Mouse (Mus musculus) left cerebral cortex, adult 2 months (tissue): ENCODE data around the gene Gba. TPM values are rescaled to one million over a fixed set of nuclear protein-coding genes. Genes with fewer than 3 reads are reported as not detected.

Experiments used
- DNase-seq, 2 experiments: peaks; one replicate each; pipeline ENCODE4 v3.0.0; 2021 to 2022; ENCODE audit warnings: low spot score in 2 of 2, mixed read lengths in 1 of 2; ENCODE audit errors: extremely low spot score in 1 of 2
- H3K27ac ChIP-seq: fragments of 200-600 bp; 2 replicates; pipeline ENCODE4 v1.8.1; 2022
- H3K4me3 ChIP-seq: fragments of 200-600 bp; 2 replicates; pipeline ENCODE4 v1.8.1; 2022
- CTCF ChIP-seq: fragments of 200-600 bp; IDR thresholded peaks from 2 replicates; pipeline ENCODE4 v1.8.1; 2022; ENCODE audit warnings: antibody characterized with exemption, mild to moderate bottlenecking, moderate library complexity
- intact Hi-C: fragments of 180-260 bp; cut with DNase I; formaldehyde crosslinking; loops from one replicate; pipeline ENCODE4 v1.15.1; 2025
- total RNA-seq, 2 experiments: library from RNA; stranded (reverse); gene quantifications; 2 replicates each; pipeline ENCODE4 v1.2.3; 2021

Gba gene
- total RNA-seq, 2 experiments from 2014 or later, result 64.9 to 66.8 TPM

DNA sequence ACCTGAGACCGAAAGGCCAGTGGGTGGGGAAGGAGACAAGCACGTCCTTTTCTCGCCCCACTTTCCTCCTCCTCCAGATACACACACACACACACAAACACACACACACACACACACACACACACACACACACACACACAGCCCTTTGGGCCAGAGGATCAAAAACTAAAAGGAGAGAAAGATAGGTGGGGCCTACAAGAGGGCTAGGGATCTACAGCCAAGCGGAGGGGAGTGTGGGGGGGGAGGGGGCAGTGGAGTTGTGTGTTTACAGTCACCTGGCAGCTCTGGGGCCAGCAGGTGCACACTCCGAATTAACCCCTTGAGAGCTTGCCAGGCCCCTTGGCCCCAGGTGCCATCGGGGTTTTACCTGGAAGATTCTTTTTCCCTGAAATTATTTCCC is 29.9 kb downstream of the Gba start:
- DNase-seq, result no peak
- H3K4me3 ChIP-seq, result no peak overlapping the region
- no peak for TF ChIP-seq CTCF
- H3K27ac ChIP-seq, result no peak overlapping the region
- intact Hi-C loops, result no loop called here

DNA sequence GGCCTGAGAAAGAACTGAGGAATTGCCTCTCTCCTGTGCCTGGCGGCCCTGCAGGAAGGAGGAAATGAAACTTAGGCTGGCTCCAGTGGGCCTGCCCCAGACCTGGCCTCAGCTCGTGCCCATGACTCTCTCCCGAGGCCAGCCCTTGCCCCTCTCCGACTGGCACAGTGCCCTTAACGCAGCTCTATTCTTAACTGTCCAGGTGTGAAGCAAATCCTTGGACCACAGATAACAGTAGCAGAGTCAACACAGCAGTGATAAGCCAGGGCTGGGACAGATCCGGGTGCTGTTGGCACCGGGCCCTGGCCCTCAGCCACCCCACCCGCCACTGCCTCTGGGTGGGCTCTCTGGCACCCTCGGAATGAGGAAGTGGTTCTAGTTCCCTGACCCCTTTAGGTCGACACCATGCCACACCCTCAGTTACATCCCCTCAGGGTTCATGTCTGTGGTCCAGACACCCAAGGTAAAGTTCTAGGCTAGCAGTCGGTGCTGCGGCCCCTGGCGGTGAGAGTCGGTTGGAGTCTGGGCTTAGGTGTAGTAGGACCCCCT is 30.9 kb downstream of the Gba start:
- no peak for TF ChIP-seq CTCF
- no peak overlapping the region for H3K27ac ChIP-seq
- DNase-seq, result no peak
- intact Hi-C loops, result no loop called here
- H3K4me3 ChIP-seq, result no peak overlapping the region

DNA sequence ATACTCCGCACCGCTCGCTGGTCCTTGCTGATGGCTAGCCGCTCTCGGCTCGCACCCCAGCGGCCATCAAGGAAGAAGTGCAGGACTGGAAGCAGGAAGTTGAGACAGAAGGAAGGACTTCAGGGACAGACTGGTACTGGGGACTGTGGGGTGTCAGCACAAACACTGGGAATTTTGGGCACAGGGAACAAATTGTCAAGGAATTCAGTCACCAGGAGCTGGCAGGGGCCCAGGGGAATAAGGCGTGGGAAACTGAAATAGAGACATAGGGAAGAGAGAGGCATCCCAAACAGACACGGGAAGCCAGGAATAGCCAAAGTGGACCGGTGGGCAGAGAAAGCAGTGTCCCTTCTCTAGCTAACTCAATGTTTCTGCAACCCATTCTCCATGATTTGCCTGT is 33.8 kb downstream of the Gba start:
- no peak for TF ChIP-seq CTCF
- H3K4me3 ChIP-seq, result no peak overlapping the region
- no peak for DNase-seq
- intact Hi-C loops, result no loop called here
- no peak overlapping the region for H3K27ac ChIP-seq

- no peak for TF ChIP-seq CTCF
- DNase-seq, result no peak
- H3K4me3 ChIP-seq, result no peak overlapping the region
- H3K27ac ChIP-seq, result no peak overlapping the region
- intact Hi-C loops, result no loop called here
These were observed 35.0 kb downstream of the Gba start for GRCm38 (mm10) chr3:89237682-89238081.

- peak overlapping the region; percentile 15; the same call in 1 of the 2 replicates for H3K27ac ChIP-seq
- TF ChIP-seq CTCF, result no peak
- intact Hi-C loops, result no loop called here
- H3K4me3 ChIP-seq, result no peak overlapping the region
- DNase-seq, result no peak
These were observed 35.8 kb downstream of the Gba start for GRCm38 (mm10) chr3:89238494-89238893.

DNA sequence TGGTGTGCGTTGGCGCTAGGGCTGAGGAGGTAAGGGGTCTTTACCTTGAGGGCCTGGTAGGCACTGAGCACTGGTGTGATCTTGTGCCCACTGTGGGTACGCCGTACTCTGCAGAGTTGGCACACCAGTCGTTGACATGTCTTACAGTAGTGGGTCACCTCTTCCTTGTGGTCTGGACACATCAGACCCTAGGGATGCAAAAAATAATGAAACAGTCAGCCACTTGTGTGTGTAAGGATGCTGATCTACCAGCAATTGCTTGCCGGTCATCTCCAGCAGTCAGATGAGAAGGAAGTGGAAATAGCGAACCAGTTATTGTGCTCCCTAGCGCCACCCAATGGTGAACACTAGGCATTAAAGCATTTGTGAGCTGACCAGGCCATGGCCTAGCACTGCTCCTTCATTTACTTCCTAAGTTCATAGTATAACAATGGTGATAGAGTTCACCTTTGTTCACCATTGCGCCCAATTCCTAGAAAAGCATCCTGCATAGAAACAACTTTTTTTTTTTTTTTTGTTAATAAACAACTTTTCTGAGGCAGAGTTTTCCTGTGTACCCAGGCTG is 39.7 kb downstream of the Gba start:
- Histone ChIP-seq H3K27ac (no peak overlapping the region), H3K4me3 (no peak overlapping the region; the same call in 1 of the 2 replicates)
- DNase-seq, result peak in 1 of 2 experiments; percentile 58
- intact Hi-C loops, result loop anchor here (2.0 kb wide), 1 partner anchor 14 kb away; the partner anchor contains the start of gene Muc1
- peak; percentile 81 for TF ChIP-seq CTCF

GRCm38 (mm10) chr3:89243609-89244008 is 40.9 kb downstream of the Gba start:
- Histone ChIP-seq H3K27ac (peak overlapping the region; percentile 96), H3K4me3 (peak overlapping the region; percentile 58)
- intact Hi-C loops, result loop anchor here (2.0 kb wide), 1 partner anchor 15 kb away; the partner anchor contains the start of gene Muc1
- TF ChIP-seq CTCF, result peak; percentile 39
- DNase-seq, result peak in 1 of 2 experiments; percentile 58

GRCm38 (mm10) chr3:89244158-89244981 is 41.6 kb downstream of the Gba start:
- intact Hi-C loops, result no loop called here
- peak; percentile 36 for TF ChIP-seq CTCF
- DNase-seq, result no peak
- H3K4me3 ChIP-seq, result peak overlapping the region; percentile 58
- peak overlapping the region; percentile 96 for H3K27ac ChIP-seq

GRCm38 (mm10) chr3:89244982-89245687 is 42.4 kb downstream of the Gba start:
- Histone ChIP-seq H3K4me3 (peak overlapping the region; percentile 58), H3K27ac (peak overlapping the region; percentile 96)
- no peak for TF ChIP-seq CTCF
- peak in 1 of 2 experiments; percentile 77 for DNase-seq
- intact Hi-C loops, result loop anchor here (1.0 kb wide), 1 partner anchor 49 kb away; no protein-coding TSS in a partner anchor

DNA sequence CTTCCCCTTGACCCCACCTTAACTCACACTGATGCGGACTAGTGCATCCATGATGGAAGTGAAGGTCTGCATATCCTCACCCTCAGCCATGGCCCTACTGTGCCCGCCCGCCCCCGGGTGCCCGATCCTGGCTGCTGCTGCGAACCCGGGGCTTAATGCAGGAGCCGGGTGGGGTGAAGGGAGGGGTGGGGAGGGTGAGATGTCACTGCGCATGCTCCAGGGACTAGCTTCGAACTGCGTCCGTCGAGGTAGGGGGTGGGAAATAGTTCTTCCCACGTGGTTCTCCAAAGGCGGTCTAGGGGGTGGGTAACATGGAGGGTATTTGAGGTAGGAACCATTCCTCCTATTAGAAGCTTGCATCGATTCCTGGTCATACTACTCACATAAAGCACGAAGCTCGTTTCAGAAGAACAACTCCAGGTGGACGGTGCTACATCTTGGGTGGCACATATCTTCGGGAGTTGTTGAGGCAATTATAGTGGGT is 43.0 kb downstream of the Gba start, which contains the start of gene Krtcap2:
Gene Krtcap2 (plus strand): TSS at position 279 of the 484 bp plus-strand sequence.
- peak; percentile 66 to 76 for DNase-seq
- intact Hi-C loops, result loop anchor here (1.0 kb wide), 2 partner anchors 37 to 49 kb away; no protein-coding TSS in a partner anchor
- Histone ChIP-seq H3K27ac (peak within 1 kb of the TSS; percentile 96), H3K4me3 (peak within 1 kb of the TSS; percentile 58)
- no peak for TF ChIP-seq CTCF

- intact Hi-C loops, result loop anchor here (1.0 kb wide), 1 partner anchor 36 kb away; no protein-coding TSS in a partner anchor
These were observed 43.8 kb downstream of the Gba start, which contains the start of gene Trim46 for GRCm38 (mm10) chr3:89246261-89247100. TSS of gene Trim46 (minus strand) at chr3:89246309.

More at GRCm38 (mm10) chr3:89246261-89247100, 43.8 kb downstream of the Gba start, which contains the start of gene Trim46:
- H3K27ac ChIP-seq, result peak within 1 kb of the TSS; percentile 96
- peak; percentile 87 to 88 for DNase-seq
- H3K4me3 ChIP-seq, result peak within 1 kb of the TSS; percentile 58
- TF ChIP-seq CTCF, result peak; percentile 98
